Mouse (Mus musculus): Measurements from ENCODE around the gene Tcp10a.
"Not testable (repeated sequence)": the region's sequence is repeated elsewhere in the genome, so short reads cannot be mapped to it uniquely, and the experiment has no call there.

Gene Tcp10a

DNA sequence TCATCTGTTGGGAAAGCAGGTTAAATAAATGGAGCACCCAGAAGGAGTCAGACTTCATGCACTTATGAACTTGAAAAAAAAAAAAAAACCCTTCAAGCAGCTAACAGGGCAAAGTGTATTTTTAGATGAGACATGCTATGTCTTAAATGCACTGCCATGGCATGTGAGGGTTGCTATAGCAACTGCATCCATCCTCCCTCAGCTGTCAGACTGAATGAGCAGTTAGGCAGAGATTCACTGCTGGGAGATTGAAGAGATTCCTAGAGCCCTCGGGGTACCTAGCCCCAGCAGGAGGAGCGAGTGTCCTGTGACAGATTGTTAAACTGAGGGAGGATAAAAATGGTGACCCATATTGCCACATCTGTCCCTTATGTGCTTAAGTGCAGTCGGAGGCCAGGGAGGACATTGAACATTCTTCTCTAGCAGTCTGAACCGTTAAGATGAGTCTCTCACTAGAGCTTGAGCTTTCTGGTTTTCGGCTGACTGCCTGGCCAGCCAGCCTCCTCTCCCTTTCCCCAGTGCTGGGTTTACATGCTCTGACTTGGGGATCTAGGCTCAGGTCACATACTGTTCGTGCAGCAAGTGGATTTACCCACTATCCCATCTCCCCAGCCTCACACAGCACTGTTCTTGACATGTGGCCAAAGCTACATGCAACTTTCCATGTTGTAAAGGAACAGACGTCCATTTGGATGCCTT lies 42.4 kb downstream of the Tcp10a start:
- not testable (repeated sequence) for ATAC-seq (ENCODE audit: insufficient number of reproducible peaks, low FRiP score, low TSS enrichment)

GRCm38 (mm10) chr17:7369401-7369800 lies 45.0 kb downstream of the Tcp10a start:
- not testable (repeated sequence) for ATAC-seq (ENCODE audit: insufficient number of reproducible peaks, low FRiP score, low TSS enrichment)

DNA sequence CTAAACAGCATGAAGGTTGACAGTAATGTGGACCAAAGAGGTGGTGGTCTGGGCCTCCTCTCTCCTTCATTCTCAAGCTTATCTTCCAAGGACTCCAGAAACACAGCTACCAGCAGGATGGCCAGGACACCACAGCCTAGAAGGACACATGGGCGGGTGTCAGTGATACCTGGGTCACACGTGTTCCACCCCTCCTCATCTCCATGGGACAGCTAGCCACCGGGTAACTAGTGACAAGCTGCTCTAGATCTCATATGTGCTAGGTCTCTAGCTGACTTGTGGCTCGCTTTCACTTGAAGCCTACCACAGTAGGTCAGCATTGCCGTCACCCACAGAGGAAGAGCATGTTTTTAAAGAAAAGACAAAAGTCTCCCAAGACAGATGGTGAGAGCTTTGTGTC lies 47.4 kb downstream of the Tcp10a start, which contains the start of gene Gm49630:
Gene Gm49630, minus strand, starts transcription at position 101 of the 400 bp plus-strand sequence.
- ATAC-seq (ENCODE audit: insufficient number of reproducible peaks, low FRiP score, low TSS enrichment): not testable (repeated sequence)

- ATAC-seq (ENCODE audit: insufficient number of reproducible peaks, low FRiP score, low TSS enrichment): not testable (repeated sequence)
Measured at GRCm38 (mm10) chr17:7376951-7377700, 52.7 kb downstream of the Tcp10a start.

DNA sequence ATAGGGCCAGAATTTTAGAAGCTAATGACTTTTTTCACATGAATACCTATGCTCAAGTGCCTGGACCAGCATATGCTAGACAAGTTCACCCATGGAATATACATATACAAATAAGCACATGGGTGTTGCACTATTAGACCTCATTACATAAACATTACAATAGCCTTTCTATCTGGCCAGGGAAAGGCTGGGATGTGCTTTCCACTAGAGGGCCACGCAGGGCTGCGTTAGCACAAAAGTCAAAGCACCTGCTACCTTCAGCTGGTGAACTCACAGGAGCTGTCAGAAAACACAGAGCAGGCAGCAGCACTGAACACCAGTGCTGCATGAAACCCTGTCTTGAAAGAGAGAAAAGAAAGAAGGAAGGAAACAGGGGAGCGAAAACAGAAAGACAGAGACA lies 53.5 kb downstream of the Tcp10a start:
- not testable (repeated sequence) for ATAC-seq (ENCODE audit: insufficient number of reproducible peaks, low FRiP score, low TSS enrichment)

GRCm38 (mm10) chr17:7382711-7383110 lies 58.3 kb downstream of the Tcp10a start:
- ATAC-seq (ENCODE audit: insufficient number of reproducible peaks, low FRiP score, low TSS enrichment): not testable (repeated sequence)

GRCm38 (mm10) chr17:7383167-7384143 lies 59.0 kb downstream of the Tcp10a start:
- ATAC-seq (ENCODE audit: insufficient number of reproducible peaks, low FRiP score, low TSS enrichment): not testable (repeated sequence)

DNA sequence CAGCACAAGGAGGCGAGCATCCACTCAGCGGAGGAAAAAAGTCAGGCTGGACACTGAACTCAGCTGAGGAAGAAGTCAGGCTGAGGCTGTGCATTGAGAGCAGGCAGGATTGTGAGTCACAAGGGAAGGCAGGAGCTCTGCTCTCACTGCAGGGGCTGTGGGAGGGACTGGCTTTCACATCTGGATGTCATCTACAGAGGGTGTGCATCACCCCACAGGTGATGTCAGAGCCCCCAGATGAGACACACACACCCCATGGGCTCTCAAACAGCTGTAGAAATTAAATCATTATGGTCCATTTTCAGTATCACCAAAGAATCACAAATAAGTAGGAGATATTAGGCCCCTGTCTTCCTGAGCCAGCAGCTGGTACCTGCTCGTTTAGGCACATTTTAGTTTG lies 60.9 kb downstream of the Tcp10a start, which contains the start of gene Unc93a2:
Gene Unc93a2, minus strand, starts transcription at position 101 of the 400 bp plus-strand sequence.
- not testable (repeated sequence) for ATAC-seq (ENCODE audit: insufficient number of reproducible peaks, low FRiP score, low TSS enrichment)

- ATAC-seq (ENCODE audit: insufficient number of reproducible peaks, low FRiP score, low TSS enrichment): not testable (repeated sequence)
Measured at GRCm38 (mm10) chr17:7386016-7386415, 61.6 kb downstream of the Tcp10a start.

DNA sequence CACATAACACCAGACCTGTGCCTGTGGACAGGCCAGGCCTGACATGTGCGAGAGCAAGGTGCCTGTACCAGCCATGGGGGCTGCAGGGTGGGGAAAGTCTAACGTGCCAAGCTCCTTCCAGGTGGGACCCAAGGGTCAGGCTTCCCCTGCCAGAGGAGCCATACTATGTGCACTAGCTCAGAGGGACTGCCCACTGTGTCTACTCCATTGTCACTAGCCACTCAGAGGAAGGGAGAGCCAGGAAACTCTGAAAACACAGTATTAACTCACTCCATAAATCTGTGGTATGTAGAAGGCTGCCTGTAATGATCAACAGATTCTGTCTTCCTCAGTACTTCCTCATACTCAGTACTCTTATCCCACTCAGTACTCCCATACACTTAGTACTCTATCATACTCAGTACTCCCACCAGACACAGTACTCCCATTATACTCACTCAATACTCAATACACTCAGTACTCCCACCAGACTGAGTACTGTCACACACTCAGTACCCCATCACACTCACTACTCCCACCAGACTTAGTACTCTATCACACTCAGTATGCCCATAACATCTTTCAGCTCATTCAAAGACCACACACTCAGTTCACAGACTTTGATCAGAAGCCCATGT lies 64.0 kb downstream of the Tcp10a start:
- not testable (repeated sequence) for ATAC-seq (ENCODE audit: insufficient number of reproducible peaks, low FRiP score, low TSS enrichment)

- not testable (repeated sequence) for ATAC-seq (ENCODE audit: insufficient number of reproducible peaks, low FRiP score, low TSS enrichment)
Measured at GRCm38 (mm10) chr17:7388958-7389356, 64.5 kb downstream of the Tcp10a start.

DNA sequence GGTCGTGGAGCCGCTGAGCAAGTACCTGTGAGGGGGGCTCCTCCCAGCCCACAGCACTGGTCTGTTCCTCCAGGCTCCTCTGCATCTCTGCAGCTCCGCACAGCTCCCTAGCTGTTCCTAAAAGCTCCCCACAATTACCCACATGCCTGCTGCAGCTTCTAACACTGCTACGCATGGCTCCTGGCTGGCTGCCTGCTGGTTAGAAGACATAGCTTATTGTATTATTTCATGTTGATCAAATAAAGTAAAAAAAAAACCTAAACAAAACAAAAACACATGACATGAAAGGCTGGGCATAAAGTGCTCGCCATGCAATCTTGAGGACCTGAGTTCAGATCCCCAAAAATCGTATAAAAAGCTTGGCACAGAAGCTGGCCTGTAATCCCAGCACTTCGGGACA lies 65.5 kb downstream of the Tcp10a start:
- ATAC-seq (ENCODE audit: insufficient number of reproducible peaks, low FRiP score, low TSS enrichment): not testable (repeated sequence)

GRCm38 (mm10) chr17:7395116-7395515 lies 70.7 kb downstream of the Tcp10a start:
- not testable (repeated sequence) for ATAC-seq (ENCODE audit: insufficient number of reproducible peaks, low FRiP score, low TSS enrichment)
